Mouse (Mus musculus): ENCODE results near the gene Chkb. TPM values are rescaled to one million over a fixed set of nuclear protein-coding genes. Genes with fewer than 3 reads are reported as not detected.

Chkb gene
- total and polyA plus RNA-seq, 2 experiments from 2014 or later = 65.4 to 105 TPM

GRCm38 (mm10) chr15:89426716-89427115, 3.0 kb downstream of the Chkb start:
- Histone ChIP-seq H3K4me3 (ENCODE audit: low read length) (no peak overlapping the region), H3K9me3 (ENCODE audit: low read length) (no peaks in the 10 kb centered on the region), H3K27me3 (ENCODE audit: insufficient read depth, low read length) (no peaks in the 10 kb centered on the region), H3K9ac (replicated peaks; ENCODE audit: low read length) (no peak overlapping the region), H3K4me1 (ENCODE audit: insufficient read depth, low read length) (peaks cover 8% of the 10 kb centered on the region; the same call in 1 of the 2 replicates), H3K4me2 (ENCODE audit: low read depth, low read length) (no peak overlapping the region), H3K36me3 (ENCODE audit: insufficient read depth, low read length) (peaks cover 18% of the 10 kb centered on the region), H3K27ac (no peak overlapping the region)
- 88% methylated on average over 10 of the region's 10 CpGs for whole genome bisulfite sequencing
- no peak for TF ChIP-seq CTCF (IDR thresholded peaks at IDR 0.05; ENCODE audit: low read depth)
- DNase-seq (ENCODE audit: low spot score) = no peak
- ATAC-seq = no peak

GRCm38 (mm10) chr15:89425711-89426121, 4.0 kb downstream of the Chkb start, which contains the start of gene Cpt1b:
Gene Cpt1b (minus strand): TSS chr15:89425863.
- no peak for ATAC-seq
- no peak within 1 kb of the TSS for H3K4me2 ChIP-seq (ENCODE audit: low read depth, low read length)
- H3K9me3 ChIP-seq (ENCODE audit: low read length) = no peaks in the 10 kb centered on the region
- H3K27me3 ChIP-seq (ENCODE audit: insufficient read depth, low read length) = no peaks in the 10 kb centered on the region
- H3K9ac ChIP-seq (replicated peaks; ENCODE audit: low read length) = no peak within 1 kb of the TSS
- H3K36me3 ChIP-seq (ENCODE audit: insufficient read depth, low read length) = peaks cover 18% of the 10 kb centered on the region
- DNase-seq (ENCODE audit: low spot score) = no peak
- 48% methylated on average over 6 of the region's 6 CpGs for WGBS
- TF ChIP-seq CTCF (IDR thresholded peaks at IDR 0.05; ENCODE audit: low read depth) = no peak
- no peak within 1 kb of the TSS for H3K4me3 ChIP-seq (ENCODE audit: low read length)
- H3K4me1 ChIP-seq (ENCODE audit: insufficient read depth, low read length) = peaks cover 8% of the 10 kb centered on the region; the same call in 1 of the 2 replicates
- H3K27ac ChIP-seq = no peak within 1 kb of the TSS

GRCm38 (mm10) chr15:89424621-89425020, 5.1 kb downstream of the Chkb start:
- H3K4me3 ChIP-seq (ENCODE audit: low read length) = no peak overlapping the region
- WGBS = 80% methylated on average over 8 of the region's 8 CpGs
- no peaks in the 10 kb centered on the region for H3K9me3 ChIP-seq (ENCODE audit: low read length)
- ATAC-seq (no peak), DNase-seq (ENCODE audit: low spot score) (no peak)
- H3K27me3 ChIP-seq (ENCODE audit: insufficient read depth, low read length) = no peaks in the 10 kb centered on the region
- no peak overlapping the region for H3K4me2 ChIP-seq (ENCODE audit: low read depth, low read length)
- H3K4me1 ChIP-seq (ENCODE audit: insufficient read depth, low read length) = peaks cover 8% of the 10 kb centered on the region; the same call in 1 of the 2 replicates
- H3K36me3 ChIP-seq (ENCODE audit: insufficient read depth, low read length) = peaks cover 22% of the 10 kb centered on the region
- no peak overlapping the region for H3K9ac ChIP-seq (replicated peaks; ENCODE audit: low read length)
- no peak for TF ChIP-seq CTCF (IDR thresholded peaks at IDR 0.05; ENCODE audit: low read depth)
- H3K27ac ChIP-seq = no peak overlapping the region

GRCm38 (mm10) chr15:89421938-89422337, 7.8 kb downstream of the Chkb start:
- no peaks in the 10 kb centered on the region for H3K4me1 ChIP-seq (ENCODE audit: insufficient read depth, low read length)
- no peak overlapping the region for H3K9ac ChIP-seq (replicated peaks; ENCODE audit: low read length)
- TF ChIP-seq CTCF (IDR thresholded peaks at IDR 0.05; ENCODE audit: low read depth) = no peak
- H3K4me2 ChIP-seq (ENCODE audit: low read depth, low read length) = no peak overlapping the region
- ATAC-seq (no peak), DNase-seq (ENCODE audit: low spot score) (no peak)
- no peaks in the 10 kb centered on the region for H3K9me3 ChIP-seq (ENCODE audit: low read length)
- peaks cover 36% of the 10 kb centered on the region for H3K36me3 ChIP-seq (ENCODE audit: insufficient read depth, low read length)
- H3K4me3 ChIP-seq (ENCODE audit: low read length) = no peak overlapping the region
- 95% methylated on average over 9 of the region's 9 CpGs for WGBS
- no peaks in the 10 kb centered on the region for H3K27me3 ChIP-seq (ENCODE audit: insufficient read depth, low read length)
- H3K27ac ChIP-seq = no peak overlapping the region

DNA sequence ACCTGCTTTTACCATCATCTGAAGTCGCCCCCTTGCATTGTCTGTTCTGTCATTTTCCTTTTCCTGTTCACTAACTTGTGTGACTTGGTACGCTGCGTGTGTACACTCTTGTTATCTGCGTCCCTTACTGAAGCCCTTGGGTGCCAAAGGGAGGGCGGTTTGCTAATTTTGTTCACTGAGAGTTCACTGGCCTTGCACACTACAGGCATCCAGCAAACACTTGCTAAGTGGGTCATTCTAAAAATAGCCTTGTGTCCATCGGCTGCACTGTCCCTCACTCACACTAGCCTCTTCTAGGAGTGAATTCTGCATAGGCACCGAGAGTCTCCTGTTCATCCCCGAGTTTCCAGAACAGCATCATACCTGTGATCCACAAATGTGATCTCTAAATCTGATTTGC, 14.4 kb downstream of the Chkb start:
- Histone ChIP-seq H3K4me3 (ENCODE audit: low read length) (no peak overlapping the region), H3K36me3 (ENCODE audit: insufficient read depth, low read length) (peaks cover 27% of the 10 kb centered on the region; the same call in 1 of the 2 replicates), H3K9ac (replicated peaks; ENCODE audit: low read length) (no peak overlapping the region), H3K27me3 (ENCODE audit: insufficient read depth, low read length) (no peaks in the 10 kb centered on the region), H3K4me2 (ENCODE audit: low read depth, low read length) (no peak overlapping the region), H3K4me1 (ENCODE audit: insufficient read depth, low read length) (no peaks in the 10 kb centered on the region), H3K9me3 (ENCODE audit: low read length) (no peaks in the 10 kb centered on the region), H3K27ac (no peak overlapping the region)
- 87% methylated on average over 8 of the region's 8 CpGs for WGBS
- TF ChIP-seq CTCF (IDR thresholded peaks at IDR 0.05; ENCODE audit: low read depth) = no peak
- DNase-seq (ENCODE audit: low spot score) (no peak), ATAC-seq (no peak)

DNA sequence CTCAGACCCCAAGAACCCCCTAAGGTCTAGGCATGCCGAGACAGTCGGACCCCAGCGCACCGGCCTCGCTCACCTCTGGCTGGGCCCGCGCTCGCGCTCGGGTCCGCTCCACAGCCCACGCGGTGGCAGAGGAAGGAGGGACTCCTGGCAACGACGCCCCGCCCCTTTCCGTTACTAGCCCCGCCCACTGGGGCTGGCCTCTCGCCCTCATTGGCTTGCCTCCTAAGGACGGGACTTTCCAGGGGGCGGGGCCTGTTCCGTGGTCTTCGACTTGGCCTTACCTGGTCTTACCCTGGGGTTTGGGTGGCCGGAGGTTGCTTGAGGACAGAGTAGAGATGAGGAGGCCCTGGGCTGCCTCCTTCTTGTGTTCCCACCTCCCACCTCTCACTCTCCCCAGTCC, 19.6 kb downstream of the Chkb start, which contains the start of gene Syce3:
Gene Syce3, minus strand, starts transcription at position 386 of the 400 bp plus-strand sequence.
- no peaks in the 10 kb centered on the region for H3K36me3 ChIP-seq (ENCODE audit: insufficient read depth, low read length)
- H3K4me3 ChIP-seq (ENCODE audit: low read length) = no peak within 1 kb of the TSS
- ATAC-seq (no peak), DNase-seq (ENCODE audit: low spot score) (no peak)
- H3K4me1 ChIP-seq (ENCODE audit: insufficient read depth, low read length) = no peaks in the 10 kb centered on the region
- TF ChIP-seq CTCF (IDR thresholded peaks at IDR 0.05; ENCODE audit: low read depth) = no peak
- H3K4me2 ChIP-seq (ENCODE audit: low read depth, low read length) = no peak within 1 kb of the TSS
- H3K9me3 ChIP-seq (ENCODE audit: low read length) = peaks cover 5% of the 10 kb centered on the region
- H3K27me3 ChIP-seq (ENCODE audit: insufficient read depth, low read length) = no peaks in the 10 kb centered on the region
- no peak within 1 kb of the TSS for H3K9ac ChIP-seq (replicated peaks; ENCODE audit: low read length)
- no peak within 1 kb of the TSS for H3K27ac ChIP-seq
- 89% methylated on average over 22 of the region's 24 CpGs for WGBS

DNA sequence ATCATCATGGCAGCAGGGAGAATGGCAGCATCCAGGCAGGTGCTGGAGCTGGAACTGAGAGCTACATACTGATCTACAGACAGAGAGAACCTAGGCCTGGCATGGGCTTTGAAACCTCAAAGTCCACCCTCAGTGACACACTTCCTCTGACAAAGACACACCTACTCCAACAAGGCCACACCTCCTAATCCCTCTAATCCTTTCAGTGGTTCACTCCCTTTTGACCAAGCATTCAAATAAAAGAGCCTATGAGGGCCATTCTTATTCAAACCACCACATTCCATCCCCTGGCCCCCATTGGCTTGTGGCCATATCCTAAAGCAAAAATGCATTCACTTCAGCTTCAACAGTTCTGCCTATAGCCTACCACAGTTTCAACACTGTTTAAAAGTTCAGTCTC, 23.0 kb downstream of the Chkb start:
- Histone ChIP-seq H3K4me3 (ENCODE audit: low read length) (no peak overlapping the region), H3K4me1 (ENCODE audit: insufficient read depth, low read length) (no peaks in the 10 kb centered on the region), H3K4me2 (ENCODE audit: low read depth, low read length) (no peak overlapping the region), H3K27me3 (ENCODE audit: insufficient read depth, low read length) (no peaks in the 10 kb centered on the region), H3K27ac (no peak overlapping the region), H3K36me3 (ENCODE audit: insufficient read depth, low read length) (no peaks in the 10 kb centered on the region), H3K9me3 (ENCODE audit: low read length) (peaks cover 5% of the 10 kb centered on the region), H3K9ac (replicated peaks; ENCODE audit: low read length) (no peak overlapping the region)
- TF ChIP-seq CTCF (IDR thresholded peaks at IDR 0.05; ENCODE audit: low read depth) = no peak
- no peak for DNase-seq (ENCODE audit: low spot score)
- ATAC-seq = no peak

Data from hindbrain, postnatal 0 days (tissue).